Mouse (Mus musculus) E14TG2a.4 (cell line): ENCODE data around the gene H2-K1.

Experiments used
- H3K27me3 ChIP-seq: 2 replicates; pipeline ENCODE4 v1.6.1; 2014; ENCODE audit warnings: low read length, control low read depth; ENCODE audit not compliant: insufficient read depth
- H3K36me3 ChIP-seq: 2 replicates; pipeline ENCODE4 v1.6.1; 2014; ENCODE audit warnings: low read length, control low read depth; ENCODE audit not compliant: insufficient read depth
- H3K4me1 ChIP-seq: replicated peaks from 2 replicates; pipeline ENCODE4 v1.6.1; 2014; ENCODE audit warnings: low read depth, low read length, control low read depth
- H3K4me3 ChIP-seq: replicated peaks from 2 replicates; pipeline ENCODE4 v1.5.1; 2014; ENCODE audit warnings: mild to moderate bottlenecking, low read length
- H3K9me3 ChIP-seq: 2 replicates; pipeline ENCODE4 v1.6.1; 2014; ENCODE audit warnings: low read length, control low read depth
- CTCF ChIP-seq: conservative IDR thresholded peaks from 2 replicates; pipeline ENCODE4 v1.5.1; 2014; ENCODE audit warnings: low read length
- NANOG ChIP-seq: IDR thresholded peaks from 2 replicates; pipeline ENCODE4 v1.6.1; 2014; ENCODE audit warnings: borderline replicate concordance, low read length, mixed read lengths
- POU5F1 ChIP-seq: IDR thresholded peaks from 2 replicates; pipeline ENCODE4 v1.6.1; 2014; ENCODE audit warnings: low read length, borderline replicate concordance

Gene H2-K1

DNA sequence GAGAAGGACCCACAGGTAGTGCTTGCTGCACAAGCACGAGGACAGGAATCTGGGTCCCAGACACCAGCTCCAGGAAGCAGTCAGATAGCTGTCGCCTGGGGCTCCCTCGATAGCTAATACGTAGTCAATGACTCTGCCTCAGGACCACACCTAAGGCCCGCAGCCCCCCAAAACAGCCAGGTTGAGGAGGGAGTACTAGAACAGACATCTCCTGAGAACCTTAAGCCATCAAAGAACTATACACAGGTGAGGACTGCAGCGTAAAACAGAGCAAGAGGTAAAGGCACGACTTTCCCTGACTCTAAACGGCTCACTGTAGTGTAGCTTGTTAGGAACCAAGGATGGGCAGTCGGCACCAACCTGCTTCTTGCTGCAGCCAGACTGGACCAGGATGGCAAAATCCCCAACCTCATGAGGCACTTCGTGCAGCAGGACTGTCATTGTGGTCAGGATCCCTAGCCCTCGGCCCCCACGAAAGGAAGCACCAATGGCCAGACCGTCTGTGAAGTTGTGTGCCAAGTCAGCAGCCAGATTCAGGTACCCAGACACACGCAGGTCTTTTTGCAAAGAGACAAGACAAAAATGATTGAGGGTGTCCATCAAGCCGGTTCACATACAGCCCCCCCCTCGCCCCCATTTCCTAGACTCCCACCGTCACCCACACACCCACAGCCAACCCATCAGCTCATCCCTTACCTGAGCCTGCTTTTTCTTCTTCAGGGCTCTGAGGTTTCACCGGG lies 29.2 kb upstream of the H2-K1 start:
- peaks cover 17% of the 10 kb centered on the region for H3K27me3 ChIP-seq
- peaks cover 43% of the 10 kb centered on the region for H3K36me3 ChIP-seq
- peak overlapping the region; percentile 99 for H3K4me3 ChIP-seq
- TF ChIP-seq POU5F1 (no peak), CTCF (no peak), NANOG (no peak)
- H3K9me3 ChIP-seq: no peaks in the 10 kb centered on the region
- H3K4me1 ChIP-seq: peaks cover 75% of the 10 kb centered on the region

DNA sequence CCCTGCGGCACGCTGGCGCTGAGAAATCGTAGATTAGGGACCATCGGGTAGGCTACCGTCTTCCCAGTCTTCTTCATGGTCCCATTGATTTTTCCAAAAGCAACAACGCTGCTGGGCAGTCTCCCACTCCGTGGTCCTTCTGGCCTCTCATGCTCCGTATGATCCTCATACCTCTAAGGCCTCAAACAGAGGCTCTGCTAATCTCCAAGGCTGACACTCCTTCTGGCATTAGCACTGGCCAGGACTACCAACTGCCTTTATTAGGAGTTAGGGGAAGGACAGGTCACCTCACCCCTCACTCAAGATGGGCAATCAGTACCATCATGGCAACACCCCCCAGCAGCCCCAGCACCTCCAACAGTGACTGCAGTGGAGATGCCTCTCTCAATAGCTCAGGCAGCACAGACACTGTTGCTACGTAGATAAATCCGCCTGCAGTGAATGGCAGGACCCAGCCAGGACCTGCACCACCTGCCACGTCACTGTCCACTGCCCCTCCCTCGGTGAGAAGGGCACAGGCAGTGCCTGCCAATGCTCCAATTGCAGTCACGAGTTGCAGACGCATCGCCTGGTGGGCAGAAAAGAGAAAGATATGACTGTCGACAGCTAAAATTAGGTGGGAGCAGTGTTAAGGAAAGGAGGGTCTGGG lies 28.5 kb upstream of the H2-K1 start:
- Histone ChIP-seq H3K4me3 (peak overlapping the region; percentile 92; the same call in 1 of the 2 replicates), H3K36me3 (peaks cover 37% of the 10 kb centered on the region), H3K9me3 (no peaks in the 10 kb centered on the region), H3K4me1 (peaks cover 73% of the 10 kb centered on the region), H3K27me3 (peaks cover 17% of the 10 kb centered on the region)
- no peak for TF ChIP-seq POU5F1
- no peak for TF ChIP-seq CTCF
- TF ChIP-seq NANOG: no peak

DNA sequence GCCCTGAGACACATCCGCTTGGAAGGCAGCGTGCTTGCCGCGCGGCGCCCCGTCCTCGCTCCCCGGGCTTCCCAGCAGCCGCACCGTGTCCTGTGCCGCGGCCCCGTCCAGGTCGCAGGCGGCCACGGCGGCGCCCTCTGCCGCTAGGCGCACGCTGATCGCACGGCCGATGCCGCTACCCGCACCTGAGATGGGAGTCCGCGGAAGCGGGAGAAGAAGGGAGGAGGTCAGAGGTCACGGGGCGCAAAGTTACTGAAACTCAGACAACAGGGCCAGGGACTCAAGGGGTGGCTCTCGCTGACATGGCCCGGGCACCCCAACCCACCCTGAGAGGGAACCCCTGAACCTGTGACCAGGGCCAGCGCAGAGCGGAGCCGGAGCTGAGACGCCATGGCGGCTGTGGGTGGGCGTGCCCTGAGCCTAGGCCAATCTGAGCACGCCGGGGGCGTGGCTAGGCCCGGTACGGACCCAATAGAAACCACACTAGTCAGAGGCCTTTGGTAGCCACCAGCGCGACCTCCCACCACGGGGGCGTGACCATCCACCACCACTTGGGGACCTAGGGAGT lies 27.6 kb upstream of the H2-K1 start, which contains the start of gene H2-Ke6:
TSS of gene H2-Ke6 (minus strand) at position 405 of the 568 bp plus-strand sequence.
- peaks cover 73% of the 10 kb centered on the region for H3K4me1 ChIP-seq
- peaks cover 17% of the 10 kb centered on the region for H3K27me3 ChIP-seq
- H3K36me3 ChIP-seq: peaks cover 34% of the 10 kb centered on the region
- peak within 1 kb of the TSS; percentile 92 for H3K4me3 ChIP-seq
- H3K9me3 ChIP-seq: no peaks in the 10 kb centered on the region
- TF ChIP-seq NANOG (no peak), POU5F1 (no peak), CTCF (no peak)

DNA sequence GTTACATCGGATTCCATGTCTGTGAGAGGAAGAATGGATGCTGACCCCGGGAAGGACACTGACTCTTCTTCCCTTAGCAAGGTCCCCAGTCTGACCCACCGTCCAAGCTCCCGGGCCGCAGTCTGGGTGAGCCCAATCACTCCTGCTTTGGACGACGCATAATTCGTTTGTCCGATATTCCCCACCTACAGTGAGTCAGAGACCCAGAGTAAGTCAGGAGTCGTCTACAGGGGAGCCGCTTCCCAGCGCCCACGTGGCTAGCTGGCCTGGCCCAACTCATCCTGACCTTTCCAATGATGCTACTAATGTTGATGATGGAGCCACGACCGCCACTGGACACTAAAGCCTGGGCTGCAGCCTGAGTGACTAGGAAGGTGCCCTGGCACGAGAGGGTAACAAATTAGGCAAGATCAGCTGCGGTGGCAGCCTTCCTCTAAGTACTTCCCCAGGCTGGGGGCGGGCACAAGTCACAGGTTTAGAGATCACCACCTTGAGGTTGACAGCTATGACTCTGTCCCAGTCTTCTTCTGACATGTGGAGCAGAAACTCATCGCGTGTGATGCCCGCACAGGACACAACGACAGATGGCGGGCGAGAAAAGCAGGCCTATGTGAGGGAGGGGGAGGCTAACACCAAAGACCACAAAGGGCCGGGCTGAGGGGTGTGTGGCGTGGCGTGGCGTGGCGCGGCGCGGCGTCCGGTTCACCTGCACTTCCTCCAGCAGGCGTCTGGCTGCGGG lies 26.9 kb upstream of the H2-K1 start:
- Histone ChIP-seq H3K4me3 (peak overlapping the region; percentile 92), H3K27me3 (peaks cover 17% of the 10 kb centered on the region), H3K4me1 (peaks cover 75% of the 10 kb centered on the region), H3K9me3 (no peaks in the 10 kb centered on the region), H3K36me3 (peaks cover 35% of the 10 kb centered on the region)
- TF ChIP-seq POU5F1 (no peak), CTCF (no peak), NANOG (no peak)

DNA sequence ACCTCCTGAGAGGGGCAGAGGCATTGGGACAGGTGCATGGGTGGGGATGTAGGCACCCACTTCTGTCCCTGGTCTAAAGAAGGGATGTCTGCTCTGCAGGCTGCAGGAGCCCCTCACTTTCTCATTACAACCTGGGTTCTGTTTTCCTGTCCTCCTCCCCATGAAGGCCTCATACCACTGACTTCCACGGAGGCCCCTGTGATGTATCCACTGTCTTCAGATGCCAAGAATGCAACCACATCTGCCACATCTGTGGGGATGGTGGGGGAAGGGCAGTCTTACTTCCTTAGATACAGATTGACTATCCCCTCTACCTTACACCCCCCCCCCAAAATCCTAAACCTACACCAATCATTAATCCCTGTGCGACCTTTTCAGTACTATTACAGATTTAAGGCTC lies 26.1 kb upstream of the H2-K1 start:
- Histone ChIP-seq H3K36me3 (peaks cover 41% of the 10 kb centered on the region), H3K4me1 (peaks cover 83% of the 10 kb centered on the region), H3K27me3 (peaks cover 17% of the 10 kb centered on the region), H3K4me3 (peak overlapping the region; percentile 95), H3K9me3 (peaks cover 6% of the 10 kb centered on the region)
- TF ChIP-seq CTCF (no peak), NANOG (no peak)

DNA sequence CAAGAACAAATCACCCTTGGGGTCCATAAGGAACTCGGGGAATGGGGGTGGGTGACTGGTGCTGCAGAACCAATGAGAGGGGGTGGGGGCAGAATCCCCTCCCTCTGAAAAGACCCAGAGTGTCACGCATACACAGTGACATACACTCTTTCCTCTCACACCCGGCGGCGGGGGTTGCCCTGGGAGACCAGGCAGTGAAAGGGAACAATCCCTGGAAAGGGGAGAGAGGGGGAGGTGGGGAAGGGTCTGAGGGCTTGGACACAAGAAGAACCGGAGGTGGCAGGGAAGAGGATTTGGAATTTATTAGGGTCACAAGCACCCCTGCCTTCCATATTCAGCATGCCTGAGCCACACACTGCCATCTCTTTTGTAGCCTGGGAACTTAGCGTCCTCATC lies 25.6 kb upstream of the H2-K1 start:
- TF ChIP-seq NANOG (no peak), POU5F1 (no peak), CTCF (no peak)
- H3K4me3 ChIP-seq: peak overlapping the region; percentile 95
- peaks cover 44% of the 10 kb centered on the region for H3K36me3 ChIP-seq
- peaks cover 17% of the 10 kb centered on the region for H3K27me3 ChIP-seq
- H3K9me3 ChIP-seq: peaks cover 11% of the 10 kb centered on the region
- H3K4me1 ChIP-seq: peaks cover 80% of the 10 kb centered on the region

DNA sequence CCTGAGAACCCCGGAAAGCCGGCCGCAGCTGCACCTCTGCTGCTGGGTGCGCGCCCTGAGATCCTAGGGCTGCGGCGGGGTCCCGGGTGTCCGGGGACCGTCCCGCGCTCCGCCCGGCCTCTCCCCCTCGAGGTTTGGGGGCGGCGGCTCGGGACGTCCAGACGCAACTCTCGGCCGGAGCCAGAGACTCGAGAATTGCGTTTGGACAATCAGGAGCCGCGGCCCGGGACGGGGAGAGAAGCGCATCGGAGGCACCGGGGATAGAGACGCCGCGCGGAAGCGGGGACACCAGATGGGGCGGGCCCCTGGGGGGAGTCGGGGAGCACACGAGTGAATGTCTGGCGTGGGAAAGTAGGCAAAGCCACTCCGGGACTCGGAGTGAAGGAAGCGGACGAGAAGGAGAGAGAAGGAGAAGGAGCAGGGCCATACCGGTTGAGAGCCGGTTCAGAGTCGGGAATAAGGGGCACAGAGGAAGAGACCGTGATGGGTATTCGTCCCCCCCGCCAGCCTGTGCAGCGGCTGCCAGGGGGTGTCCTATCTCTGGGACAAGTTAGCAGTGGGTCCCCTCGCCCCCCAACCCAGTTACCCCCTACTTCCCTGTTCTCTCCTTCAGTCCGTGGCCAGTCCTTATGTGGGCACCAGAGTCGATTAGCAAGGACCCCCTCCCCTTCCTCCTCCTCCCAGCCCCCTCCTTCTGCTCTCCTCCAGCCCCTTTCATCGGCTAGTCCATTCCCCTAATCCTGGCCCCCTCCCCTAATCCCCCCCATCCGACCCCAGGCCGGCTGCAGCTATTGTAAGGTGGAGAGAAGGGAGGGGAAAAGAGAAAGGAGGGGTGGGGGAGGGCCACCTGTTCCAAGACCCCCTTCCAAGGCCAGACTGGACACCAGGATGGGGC lies 25.0 kb upstream of the H2-K1 start:
- Histone ChIP-seq H3K4me1 (peaks cover 74% of the 10 kb centered on the region), H3K4me3 (peak overlapping the region; percentile 95), H3K36me3 (peaks cover 44% of the 10 kb centered on the region), H3K27me3 (peaks cover 17% of the 10 kb centered on the region), H3K9me3 (peaks cover 17% of the 10 kb centered on the region)
- TF ChIP-seq CTCF (no peak), NANOG (no peak), POU5F1 (no peak)
